Mouse (Mus musculus) ES-E14 (cell line): ENCODE results near the gene 1110002E22Rik.

Experiments
- CHD2 ChIP-seq: IDR thresholded peaks from 2 replicates; pipeline ENCODE4 v1.6.1; 2014; ENCODE audit warnings: mild to moderate bottlenecking, low read depth, low read length, inconsistent platforms
- HCFC1 ChIP-seq: IDR thresholded peaks from 2 replicates; pipeline ENCODE4 v1.6.1; 2012; ENCODE audit warnings: low read length, inconsistent platforms, borderline replicate concordance; ENCODE audit not compliant: insufficient read depth

- TF ChIP-seq CHD2 (no peak), HCFC1 (no peak)
Measured at GRCm38 (mm10) chr3:138062673-138063072, 2.2 kb upstream of the 1110002E22Rik start.
